Mouse (Mus musculus) forebrain, embryonic 15.5 days (tissue): ENCODE results near the gene Slc1a2. TPM values are rescaled to one million over a fixed set of nuclear protein-coding genes. Genes with fewer than 3 reads are reported as not detected.

Experiments
- ATAC-seq: fragments of 200-750 bp; cut with Nextera tagmentation; replicated peaks from 2 replicates; pipeline ENCODE4 v1.8.0; 2017; ENCODE audit warnings: mild to moderate bottlenecking, moderate TSS enrichment, moderate library complexity
- H3K27ac ChIP-seq: fragments of 300-500 bp; sonication (generic); replicated peaks from 2 replicates; pipeline ENCODE4 v1.5.1; 2015; ENCODE audit warnings: mild to moderate bottlenecking, inconsistent platforms
- H3K27me3 ChIP-seq: fragments of 300-500 bp; sonication (generic); 2 replicates; pipeline ENCODE4 v1.6.1; 2015; ENCODE audit warnings: inconsistent platforms
- H3K36me3 ChIP-seq: fragments of 300-500 bp; sonication (generic); 2 replicates; pipeline ENCODE4 v1.6.1; 2015; ENCODE audit warnings: mild to moderate bottlenecking, inconsistent platforms
- H3K4me1 ChIP-seq: fragments of 300-500 bp; sonication (generic); 2 replicates; pipeline ENCODE4 v1.6.1; 2015; ENCODE audit warnings: inconsistent platforms
- H3K4me2 ChIP-seq: fragments of 300-500 bp; sonication (generic); replicated peaks from 2 replicates; pipeline ENCODE4 v1.6.1; 2015; ENCODE audit warnings: mild to moderate bottlenecking, inconsistent platforms
- H3K4me3 ChIP-seq: fragments of 300-500 bp; sonication (generic); 2 replicates; pipeline ENCODE4 v1.5.1; 2015; ENCODE audit warnings: mild to moderate bottlenecking, inconsistent platforms
- H3K9ac ChIP-seq: fragments of 300-500 bp; sonication (generic); replicated peaks from 2 replicates; pipeline ENCODE4 v1.6.1; 2015; ENCODE audit warnings: mild to moderate bottlenecking, inconsistent platforms
- H3K9me3 ChIP-seq: fragments of 300-500 bp; sonication (generic); 2 replicates; pipeline ENCODE4 v1.6.1; 2016; ENCODE audit warnings: inconsistent platforms
- WGBS: fragments of 180-500 bp; shearing (Covaris S2); methylation state at CpG from one replicate; pipeline ENCODE4 v1.1.7; 2015; ENCODE audit warnings: mixed read lengths; 5-methylcytosine and 5-hydroxymethylcytosine counted together
- polyA plus RNA-seq: library from polyadenylated mRNA; unstranded; fragments of >200 nt; fragmentation: Nextera tagmentation; extraction: Ambion mirVana; gene quantifications from 2 replicates; pipeline ENCODE4 v1.2.1, GENCODE M21; 2015

The Slc1a2 gene
- polyA plus RNA-seq, 1 experiment from 2014 or later: 11.4 TPM

DNA sequence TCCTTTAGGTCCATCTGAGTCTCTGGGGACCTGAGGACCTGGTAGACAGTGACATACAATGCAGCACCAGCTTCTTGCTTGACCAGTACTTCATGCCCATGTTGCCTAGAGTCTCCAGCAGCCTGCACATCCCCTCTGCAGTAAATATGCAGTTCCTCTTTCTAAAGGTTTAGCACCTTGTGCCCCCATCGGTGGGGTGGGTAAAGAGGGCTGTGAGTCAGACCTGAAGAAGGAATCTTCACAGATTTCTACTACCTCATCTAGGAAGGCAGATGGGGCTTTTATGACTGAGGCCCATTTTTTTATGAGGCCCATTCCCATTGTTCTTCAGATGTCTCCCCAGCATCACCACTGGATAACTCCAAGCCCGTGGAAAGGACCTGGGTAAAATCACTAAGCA, 91.5 kb downstream of the Slc1a2 start:
- no peak for ATAC-seq

DNA sequence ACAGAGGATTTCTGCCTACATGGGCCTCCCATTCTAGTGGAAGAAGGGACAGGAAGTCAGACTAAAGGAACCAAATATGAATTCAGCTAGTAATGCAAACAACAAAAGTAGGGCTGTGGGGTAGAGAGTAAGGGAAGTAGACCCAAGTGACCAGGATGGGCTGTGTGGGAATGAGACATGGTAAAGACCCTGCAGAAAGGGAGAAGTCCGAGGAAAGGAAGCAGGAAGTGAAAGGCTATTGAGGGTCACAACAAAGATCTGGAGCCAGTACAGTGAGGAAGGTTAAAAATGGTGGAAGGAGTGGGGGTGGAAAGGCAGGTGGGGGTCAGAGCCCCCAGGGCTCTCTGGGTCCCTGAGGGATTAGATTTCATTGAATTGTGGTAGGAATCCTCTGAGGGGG, 93.4 kb downstream of the Slc1a2 start:
- Histone ChIP-seq H3K9ac (no peak overlapping the region), H3K36me3 (no peaks in the 10 kb centered on the region), H3K4me3 (no peak overlapping the region), H3K4me1 (no peaks in the 10 kb centered on the region), H3K4me2 (no peak overlapping the region), H3K27me3 (no peaks in the 10 kb centered on the region), H3K9me3 (no peaks in the 10 kb centered on the region), H3K27ac (no peak overlapping the region)
- no peak for ATAC-seq
- 83% methylated on average over 1 of the region's 1 CpGs for WGBS

More for the DNA sequence above, 91.5 kb downstream of the Slc1a2 start:
- H3K9ac ChIP-seq: no peak overlapping the region
- WGBS: 82% methylated on average over 2 of the region's 2 CpGs
- no peaks in the 10 kb centered on the region for H3K9me3 ChIP-seq
- no peaks in the 10 kb centered on the region for H3K27me3 ChIP-seq
- H3K4me2 ChIP-seq: no peak overlapping the region
- H3K27ac ChIP-seq: no peak overlapping the region
- no peaks in the 10 kb centered on the region for H3K36me3 ChIP-seq
- peaks cover 10% of the 10 kb centered on the region for H3K4me1 ChIP-seq
- H3K4me3 ChIP-seq: no peak overlapping the region

DNA sequence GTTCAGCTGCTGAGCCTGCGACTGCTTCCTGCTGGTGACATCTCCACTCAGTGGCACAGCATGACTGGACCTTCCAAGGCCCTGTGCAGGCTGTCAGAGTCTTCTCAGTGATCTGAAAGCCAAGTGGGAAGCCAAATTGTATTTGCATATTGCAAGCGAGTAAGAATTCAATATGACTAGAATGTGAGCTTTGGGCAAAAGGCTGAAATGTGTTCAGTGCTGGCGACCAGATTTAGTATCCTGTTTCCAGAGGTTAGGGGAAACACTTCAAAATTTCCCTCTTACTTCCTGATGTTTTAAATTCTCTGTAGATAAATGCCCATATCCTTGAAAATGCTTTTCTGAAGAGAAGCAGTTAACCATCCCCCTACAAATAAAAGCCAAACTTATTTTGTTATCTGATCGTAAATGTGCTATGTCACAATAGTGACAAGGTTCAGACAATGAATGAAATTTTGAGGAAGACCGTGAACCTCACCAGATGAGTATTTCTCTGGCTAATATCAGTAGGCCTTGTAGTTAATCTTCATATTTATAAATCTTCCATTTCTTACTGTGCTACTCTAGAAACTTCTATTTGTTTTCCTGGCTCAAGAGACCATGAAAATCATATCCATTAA, 98.9 kb downstream of the Slc1a2 start:
- H3K9ac ChIP-seq: no peak overlapping the region
- no peak for ATAC-seq
- 84% methylated on average over 5 of the region's 5 CpGs for WGBS
- no peak overlapping the region for H3K27ac ChIP-seq
- H3K9me3 ChIP-seq: no peaks in the 10 kb centered on the region
- no peaks in the 10 kb centered on the region for H3K36me3 ChIP-seq
- H3K4me1 ChIP-seq: no peaks in the 10 kb centered on the region
- no peak overlapping the region for H3K4me2 ChIP-seq
- H3K27me3 ChIP-seq: no peaks in the 10 kb centered on the region
- H3K4me3 ChIP-seq: no peak overlapping the region

DNA sequence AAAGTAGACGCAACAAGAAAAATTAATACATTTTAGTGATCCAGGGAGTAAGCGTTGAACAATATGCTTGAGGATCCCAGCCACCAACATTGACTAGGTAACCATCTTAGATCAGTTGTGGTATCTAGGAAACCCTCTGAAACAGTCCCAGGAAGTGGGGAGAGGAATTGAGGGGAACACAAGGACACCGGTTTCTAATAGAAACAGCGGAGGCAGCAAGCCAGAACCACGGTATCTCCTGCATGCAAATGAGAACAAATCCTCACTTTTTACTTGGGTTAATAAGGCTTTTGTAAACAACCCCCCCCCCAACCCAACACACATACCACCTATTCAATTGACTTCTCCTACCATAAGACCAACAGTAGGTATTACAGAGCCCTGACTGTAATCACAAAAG, 101.0 kb downstream of the Slc1a2 start:
- Histone ChIP-seq H3K4me1 (no peaks in the 10 kb centered on the region), H3K9ac (no peak overlapping the region), H3K4me3 (no peak overlapping the region), H3K36me3 (no peaks in the 10 kb centered on the region), H3K27ac (no peak overlapping the region), H3K27me3 (no peaks in the 10 kb centered on the region), H3K9me3 (no peaks in the 10 kb centered on the region), H3K4me2 (no peak overlapping the region)
- ATAC-seq: no peak
- 89% methylated on average over 5 of the region's 5 CpGs for WGBS

DNA sequence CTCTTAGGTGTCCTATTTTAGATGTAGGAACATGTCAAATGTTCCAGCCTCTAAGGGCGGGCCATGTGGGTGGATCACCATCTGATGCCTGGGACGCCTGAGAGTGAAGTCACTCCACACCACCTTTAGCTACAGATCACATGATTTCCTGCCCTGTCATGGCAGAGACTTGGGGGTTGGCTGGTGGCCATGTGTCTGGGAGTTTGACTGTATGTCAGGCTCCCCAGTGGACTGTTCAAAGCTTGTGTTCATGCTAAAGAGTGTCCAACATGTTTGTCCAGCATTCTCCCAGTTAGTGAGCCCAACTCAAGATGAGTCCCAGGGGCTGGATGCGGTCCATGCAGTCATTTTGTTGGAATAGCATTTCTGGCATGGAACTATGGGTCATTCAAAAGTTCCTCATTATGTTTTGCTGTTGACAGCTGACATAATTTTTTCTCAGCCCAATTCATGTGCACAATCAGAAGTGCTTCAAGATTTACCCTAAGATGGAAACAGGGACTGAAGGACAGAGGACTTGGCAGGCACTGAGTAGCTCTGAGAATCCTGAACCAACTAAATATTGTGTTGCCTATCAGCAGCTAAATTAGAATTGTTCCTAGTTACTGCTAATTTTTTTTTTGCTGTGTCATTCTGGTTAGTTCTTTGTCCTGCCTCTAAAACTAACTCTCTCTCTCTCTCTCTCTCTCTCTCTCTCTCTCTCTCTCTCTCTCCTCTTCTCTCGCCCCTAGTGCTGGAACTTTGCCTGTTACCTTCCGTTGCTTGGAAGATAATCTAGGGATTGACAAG, 102.0 kb downstream of the Slc1a2 start:
- H3K4me1 ChIP-seq: no peaks in the 10 kb centered on the region
- H3K9me3 ChIP-seq: no peaks in the 10 kb centered on the region
- no peak for ATAC-seq
- no peak overlapping the region for H3K4me2 ChIP-seq
- H3K9ac ChIP-seq: no peak overlapping the region
- no peak overlapping the region for H3K27ac ChIP-seq
- H3K36me3 ChIP-seq: no peaks in the 10 kb centered on the region
- no peak overlapping the region for H3K4me3 ChIP-seq
- no peaks in the 10 kb centered on the region for H3K27me3 ChIP-seq
- 83% methylated on average over 5 of the region's 5 CpGs for WGBS

DNA sequence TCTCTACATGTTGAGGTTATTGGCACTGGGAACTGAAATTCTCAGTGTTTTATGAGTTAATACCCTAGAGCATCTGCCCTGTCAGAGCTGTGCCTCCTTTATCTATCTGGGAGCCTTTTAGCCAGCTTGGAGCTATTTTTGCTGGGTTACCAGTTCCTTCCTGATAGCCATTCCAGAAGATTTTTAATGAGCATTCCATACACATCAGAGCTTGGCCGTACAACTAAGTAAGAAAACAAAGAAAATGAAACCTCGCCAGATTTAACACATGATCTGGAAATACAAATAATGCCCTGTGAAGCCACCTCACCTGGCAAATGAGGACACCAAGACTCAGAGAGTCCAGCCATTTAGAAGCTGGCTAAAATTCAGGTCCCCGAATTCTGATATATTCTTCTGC, 104.7 kb downstream of the Slc1a2 start:
- H3K36me3 ChIP-seq: no peaks in the 10 kb centered on the region

DNA sequence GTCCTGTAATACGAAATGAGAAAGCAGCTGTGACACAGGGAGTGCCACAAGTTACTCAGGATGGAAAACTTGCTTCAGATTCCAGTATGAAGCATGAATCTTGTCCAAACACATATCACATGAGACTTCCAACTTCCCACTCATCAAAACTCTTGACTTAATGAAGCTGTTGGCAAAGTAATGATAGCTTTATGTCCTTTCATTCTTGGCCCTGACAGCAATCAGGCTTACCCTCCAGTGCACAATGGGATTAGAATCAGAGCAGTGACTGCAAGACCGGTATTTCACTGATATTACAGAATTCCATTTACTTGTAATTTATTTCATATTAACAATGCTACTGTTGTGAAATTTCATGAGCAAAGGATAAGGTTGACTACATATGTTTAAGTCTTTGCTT, 105.5 kb downstream of the Slc1a2 start:
- Histone ChIP-seq H3K36me3 (no peaks in the 10 kb centered on the region), H3K4me3 (no peak overlapping the region), H3K27me3 (no peaks in the 10 kb centered on the region), H3K4me1 (no peaks in the 10 kb centered on the region), H3K9me3 (no peaks in the 10 kb centered on the region), H3K9ac (no peak overlapping the region), H3K4me2 (no peak overlapping the region), H3K27ac (no peak overlapping the region)
- no peak for ATAC-seq
- WGBS: 80% methylated on average over 2 of the region's 2 CpGs

More for the DNA sequence above, 104.7 kb downstream of the Slc1a2 start:
- no peak overlapping the region for H3K9ac ChIP-seq
- no peak for ATAC-seq
- no peaks in the 10 kb centered on the region for H3K9me3 ChIP-seq
- no peak overlapping the region for H3K4me2 ChIP-seq
- no peak overlapping the region for H3K4me3 ChIP-seq
- no peaks in the 10 kb centered on the region for H3K27me3 ChIP-seq
- 84% methylated on average over 3 of the region's 3 CpGs for WGBS
- no peak overlapping the region for H3K27ac ChIP-seq
- H3K4me1 ChIP-seq: no peaks in the 10 kb centered on the region

DNA sequence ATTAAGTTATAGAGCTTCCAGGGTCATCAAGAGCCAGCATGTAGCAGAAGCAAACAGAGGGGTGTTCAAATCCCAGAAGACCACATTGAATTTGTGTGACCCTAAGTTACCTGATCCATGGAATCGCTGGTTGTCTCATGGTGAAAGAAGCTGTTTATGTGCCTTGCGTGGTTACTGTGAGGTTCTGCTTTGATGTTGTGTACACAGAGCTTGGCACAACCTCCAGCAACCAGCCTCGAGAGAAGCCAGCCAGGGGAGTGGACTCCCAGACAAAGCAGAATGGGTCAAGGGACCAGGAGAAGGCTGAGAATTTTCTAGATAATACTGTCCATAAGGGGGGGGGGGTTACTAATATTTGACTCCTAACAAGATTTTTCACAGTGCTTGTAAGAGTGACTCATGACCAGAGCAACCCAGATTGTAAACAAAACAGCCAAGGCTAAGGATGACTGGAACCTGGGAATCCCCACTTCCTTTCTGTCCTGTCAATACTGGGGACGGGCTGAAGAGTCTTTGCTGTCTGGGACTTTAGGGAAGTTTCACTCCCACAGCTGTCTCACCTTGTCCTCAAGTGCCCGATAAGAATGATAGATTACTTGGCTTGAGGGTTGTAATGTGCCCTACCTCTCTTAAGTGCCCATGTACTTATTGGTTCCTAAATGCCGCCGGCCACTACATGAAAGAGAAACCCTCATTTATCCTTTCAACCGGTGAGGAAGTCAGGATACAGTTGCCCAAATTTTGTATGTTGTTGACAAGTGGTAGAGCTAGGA, 106.3 kb downstream of the Slc1a2 start:
- no peaks in the 10 kb centered on the region for H3K36me3 ChIP-seq

DNA sequence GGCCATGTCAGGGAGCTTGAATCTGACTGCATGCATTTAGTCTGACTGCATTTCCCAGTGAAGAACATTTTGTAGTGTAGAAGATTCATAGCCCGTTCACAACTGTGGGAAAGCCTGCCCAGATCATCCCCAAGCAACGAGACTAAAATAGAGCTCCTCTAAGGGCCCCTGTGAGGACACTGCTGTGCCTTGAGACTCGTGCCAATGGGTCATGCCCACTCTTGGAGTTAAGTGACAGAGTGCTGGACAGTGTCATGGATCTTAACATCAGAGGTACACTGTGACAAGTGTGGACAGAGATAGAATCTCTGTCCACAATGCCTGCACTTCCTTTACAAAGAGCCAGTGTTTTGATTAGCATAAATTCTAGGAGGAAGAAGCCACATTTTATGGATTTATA, 109.8 kb downstream of the Slc1a2 start:
- no peaks in the 10 kb centered on the region for H3K36me3 ChIP-seq
- ATAC-seq: no peak

More for the DNA sequence above, 106.3 kb downstream of the Slc1a2 start:
- no peak overlapping the region for H3K9ac ChIP-seq
- H3K27ac ChIP-seq: no peak overlapping the region
- H3K4me2 ChIP-seq: no peak overlapping the region
- ATAC-seq: no peak
- WGBS: 91% methylated on average over 8 of the region's 8 CpGs
- no peaks in the 10 kb centered on the region for H3K9me3 ChIP-seq
- no peak overlapping the region for H3K4me3 ChIP-seq
- H3K27me3 ChIP-seq: no peaks in the 10 kb centered on the region
- no peaks in the 10 kb centered on the region for H3K4me1 ChIP-seq

DNA sequence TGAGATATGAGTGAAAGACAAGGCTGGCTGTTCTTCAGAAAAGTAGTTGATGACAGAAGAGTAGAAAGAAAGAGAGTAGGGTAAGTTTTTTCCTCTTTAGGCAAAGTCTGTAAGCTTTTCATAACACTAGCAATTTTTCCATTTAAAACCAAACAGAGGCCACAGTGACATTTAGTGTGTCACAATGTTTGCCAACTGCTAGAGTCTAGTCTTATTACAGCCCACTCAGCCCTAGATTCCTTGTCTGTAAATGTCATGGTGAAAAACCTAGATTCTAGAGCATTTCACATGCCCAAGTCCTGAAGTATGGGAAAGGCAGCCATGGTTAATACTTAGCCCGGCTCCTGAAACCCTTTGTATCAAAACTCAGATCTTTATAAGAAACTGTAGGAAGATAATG, 112.8 kb downstream of the Slc1a2 start:
- no peaks in the 10 kb centered on the region for H3K4me1 ChIP-seq
- H3K36me3 ChIP-seq: no peaks in the 10 kb centered on the region
- ATAC-seq: no peak
- H3K4me2 ChIP-seq: no peak overlapping the region
- H3K9me3 ChIP-seq: no peaks in the 10 kb centered on the region
- H3K9ac ChIP-seq: no peak overlapping the region
- WGBS: 97% methylated on average over 1 of the region's 1 CpGs
- no peaks in the 10 kb centered on the region for H3K27me3 ChIP-seq
- no peak overlapping the region for H3K27ac ChIP-seq
- H3K4me3 ChIP-seq: no peak overlapping the region

More for the DNA sequence above, 109.8 kb downstream of the Slc1a2 start:
- H3K4me3 ChIP-seq: no peak overlapping the region
- 85% methylated on average over 3 of the region's 3 CpGs for WGBS
- no peak overlapping the region for H3K27ac ChIP-seq
- H3K4me2 ChIP-seq: no peak overlapping the region
- H3K9me3 ChIP-seq: no peaks in the 10 kb centered on the region
- no peak overlapping the region for H3K9ac ChIP-seq
- H3K4me1 ChIP-seq: no peaks in the 10 kb centered on the region
- no peaks in the 10 kb centered on the region for H3K27me3 ChIP-seq

DNA sequence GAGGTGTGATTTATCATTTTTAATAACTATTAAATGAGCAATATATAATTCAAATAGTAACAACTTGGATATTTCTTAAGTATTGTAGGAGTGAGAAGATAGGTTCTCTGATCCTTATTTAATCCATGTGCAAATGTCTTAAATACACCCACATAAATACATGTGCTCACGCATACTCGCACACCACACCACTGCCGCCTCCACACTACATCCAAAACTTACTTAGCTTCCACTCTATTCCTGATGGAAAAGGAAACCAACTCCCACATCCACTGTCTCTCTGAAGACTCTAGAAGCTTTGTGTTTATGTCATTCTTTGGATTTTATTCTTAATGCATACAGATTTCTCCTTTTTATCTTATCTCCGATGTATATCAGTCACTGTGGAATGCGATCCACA, 113.8 kb downstream of the Slc1a2 start:
- Histone ChIP-seq H3K9me3 (no peaks in the 10 kb centered on the region), H3K36me3 (no peaks in the 10 kb centered on the region), H3K4me3 (no peak overlapping the region), H3K27ac (no peak overlapping the region), H3K4me2 (no peak overlapping the region), H3K27me3 (no peaks in the 10 kb centered on the region), H3K4me1 (no peaks in the 10 kb centered on the region), H3K9ac (no peak overlapping the region)
- 97% methylated on average over 5 of the region's 5 CpGs for WGBS
- no peak for ATAC-seq

DNA sequence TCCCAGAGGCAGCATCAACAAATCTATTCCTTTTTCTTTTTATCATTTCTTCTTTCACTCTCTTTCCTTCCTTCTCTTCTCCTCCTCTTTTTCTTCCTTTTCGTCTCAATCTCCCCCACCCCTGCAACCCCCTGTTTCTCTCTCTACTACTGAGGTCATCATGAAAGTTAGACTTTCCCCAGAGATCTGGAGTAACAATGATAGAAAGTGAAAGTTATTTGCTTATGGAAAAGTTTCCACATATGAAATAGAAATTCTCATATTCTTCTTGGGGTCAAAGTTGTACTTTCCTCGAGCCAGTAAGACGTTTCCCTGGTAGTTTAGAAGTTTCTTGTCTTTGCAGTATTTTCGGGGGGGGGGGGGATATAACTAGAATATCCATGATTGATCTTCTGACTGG, 116.2 kb downstream of the Slc1a2 start:
- ATAC-seq: no peak
- WGBS: 88% methylated on average over 4 of the region's 4 CpGs
- H3K36me3 ChIP-seq: 0 out of 2 replicates have a peak, but pooled peaks cover 3% of the 10 kb centered on the region
- no peak overlapping the region for H3K27ac ChIP-seq
- H3K4me1 ChIP-seq: no peaks in the 10 kb centered on the region
- no peak overlapping the region for H3K4me2 ChIP-seq
- H3K4me3 ChIP-seq: no peak overlapping the region
- H3K9me3 ChIP-seq: no peaks in the 10 kb centered on the region
- H3K9ac ChIP-seq: no peak overlapping the region
- no peaks in the 10 kb centered on the region for H3K27me3 ChIP-seq
